Comparison of ENCODE assay signal across 18 mouse cellular contexts in genomic region chr2:79137694-79138171, GRCm38 (mm10).
DNase-seq lines count a peak whose midpoint lies in the region; ATAC-seq lines count a peak whose summit lies in the region.
"Had no signal": no experiment of that assay in that cellular context is flagged by ENCODE, and none has a peak within 500 bp of the region (broad histone marks: within the 10 kb centered on the region; RNA-seq: fewer than 3 reads in every experiment).

No protein-coding gene starts in this region.

- H3K27ac ChIP-seq in kidney, embryonic 14.5 days (ENCODE audit: low read depth, low read length): no peak overlapping the region
- H3K27ac ChIP-seq in kidney, embryonic 16.5 days (ENCODE audit: low read length): no peak overlapping the region
- H3K27ac ChIP-seq: embryonic facial prominence, embryonic 13.5 days; gastrocnemius, adult 2 months; hindbrain, embryonic 12.5 days; stomach, embryonic 15.5 days had no signal

- no peaks in the 10 kb centered on the region for H3K4me1 ChIP-seq in kidney, embryonic 14.5 days (ENCODE audit: control insufficient read depth, insufficient read depth, low read length)
- 0 out of 2 replicates have a peak, but pooled peaks cover 5% of the 10 kb centered on the region for H3K4me1 ChIP-seq in kidney, embryonic 16.5 days (ENCODE audit: insufficient read depth, low read length)
- H3K4me1 ChIP-seq: embryonic facial prominence, embryonic 13.5 days; hindbrain, embryonic 12.5 days had no signal

- WGBS in kidney, embryonic 14.5 days: 32% methylated on average over 6 of the region's 6 CpGs
- WGBS in kidney, embryonic 16.5 days: 27% methylated on average over 6 of the region's 6 CpGs

- no peaks in the 10 kb centered on the region for H3K9me3 ChIP-seq in kidney, embryonic 14.5 days (ENCODE audit: control insufficient read depth, low read length)
- H3K9me3 ChIP-seq in kidney, embryonic 16.5 days (ENCODE audit: low read length): no peaks in the 10 kb centered on the region
- H3K9me3 ChIP-seq: embryonic facial prominence, embryonic 13.5 days; hindbrain, embryonic 12.5 days; stomach, embryonic 15.5 days had no signal

- H3K27me3 ChIP-seq in kidney, embryonic 14.5 days (ENCODE audit: control insufficient read depth, insufficient read depth, low read length): no peaks in the 10 kb centered on the region
- no peaks in the 10 kb centered on the region for H3K27me3 ChIP-seq in kidney, embryonic 16.5 days (ENCODE audit: insufficient read depth, low read length)
- H3K27me3 ChIP-seq: embryonic facial prominence, embryonic 13.5 days; hindbrain, embryonic 12.5 days; stomach, embryonic 15.5 days had no signal

- H3K36me3 ChIP-seq in kidney, embryonic 14.5 days (ENCODE audit: control insufficient read depth, insufficient read depth, low read length): no peaks in the 10 kb centered on the region
- no peaks in the 10 kb centered on the region for H3K36me3 ChIP-seq in kidney, embryonic 16.5 days (ENCODE audit: insufficient read depth, low read length)
- H3K36me3 ChIP-seq: embryonic facial prominence, embryonic 13.5 days; hindbrain, embryonic 12.5 days; stomach, embryonic 15.5 days had no signal

- H3K4me3 ChIP-seq in kidney, embryonic 14.5 days (ENCODE audit: low read length): no peak overlapping the region
- H3K4me3 ChIP-seq in kidney, embryonic 16.5 days (ENCODE audit: low read length): no peak overlapping the region
- H3K4me3 ChIP-seq: embryonic facial prominence, embryonic 13.5 days; gastrocnemius, adult 2 months; hindbrain, embryonic 12.5 days; stomach, embryonic 15.5 days had no signal

- H3K4me2 ChIP-seq in kidney, embryonic 14.5 days (replicated peaks; ENCODE audit: low read depth, low read length): no peak overlapping the region
- H3K4me2 ChIP-seq in kidney, embryonic 16.5 days (replicated peaks; ENCODE audit: low read depth, low read length): no peak overlapping the region
- H3K4me2 ChIP-seq: embryonic facial prominence, embryonic 13.5 days; hindbrain, embryonic 12.5 days; stomach, embryonic 15.5 days had no signal

- H3K9ac ChIP-seq in kidney, embryonic 14.5 days (ENCODE audit: low read depth, low read length): no peak overlapping the region
- H3K9ac ChIP-seq in kidney, embryonic 16.5 days (replicated peaks; ENCODE audit: low read length): no peak overlapping the region
- H3K9ac ChIP-seq: embryonic facial prominence, embryonic 13.5 days; hindbrain, embryonic 12.5 days; stomach, embryonic 15.5 days had no signal

- DNase-seq in thymus, postnatal 0 days (ENCODE audit: low spot score): peak; percentile 59
- DNase-seq in thymus, postnatal 10 days (ENCODE audit: low spot score in 2 of 2): no peak
- DNase-seq in induced T-regulatory cell, adult 2 months (ENCODE audit: low read depth): peak; percentile 32
- no peak for DNase-seq in embryo, embryonic 10.5 days (ENCODE audit: low spot score)
- DNase-seq in embryo, embryonic 11 days: no peak
- DNase-seq: adrenal gland, adult 8-10 months; cerebellum, adult 11 months; cerebellum, postnatal 25 days; gastrocnemius, adult 2 months; lung, adult 18-20 months; thymus, postnatal 25 days had no signal

- peak; percentile 51; the same call in 1 of the 2 replicates for ATAC-seq in kidney, embryonic 14.5 days (ENCODE audit: low FRiP score, low TSS enrichment)
- ATAC-seq in kidney, embryonic 16.5 days (ENCODE audit: low FRiP score, low TSS enrichment): no peak
- ATAC-seq: intestine, embryonic 16.5 days; midbrain, embryonic 16.5 days had no signal

Comparison
In these comparisons a context has a peak if more than half of its experiments do, and no peak if none do; other contexts are left out.
1. DNase-seq: peak in thymus, postnatal 0 days (single experiment) and induced T-regulatory cell, adult 2 months (single experiment); none in thymus, postnatal 10 days (0 of 2), embryo, embryonic 10.5 days (single experiment) and embryo, embryonic 11 days (single experiment).